Mouse (Mus musculus) kidney, adult 2 months (tissue): ENCODE results near the gene Ccl11.

ENCODE experiments used
- CTCF ChIP-seq: fragments of 200-500 bp; conservative IDR thresholded peaks from 2 replicates; pipeline ENCODE4 v1.5.1; 2011; ENCODE audit warnings: low read depth, mild to moderate bottlenecking, control low read depth, low read length, moderate library complexity, mixed read lengths; ENCODE audit not compliant: insufficient read depth, insufficient read length
- POLR2A ChIP-seq: fragments of 200-500 bp; IDR thresholded peaks from one replicate; pipeline ENCODE4 v1.6.1; 2011; ENCODE audit warnings: low read depth, low read length, control low read depth

- no peak for TF ChIP-seq POLR2A
- TF ChIP-seq CTCF, result no peak
These were observed 52.0 kb downstream of the Ccl11 start for GRCm38 (mm10) chr11:82109611-82110010.
